In genomic region chr8:126833006-126833405, GRCm38 (mm10) we compare ENCODE assay signal across 7 mouse cellular contexts.
DNase-seq lines count a peak whose midpoint lies in the region; ATAC-seq and TF ChIP-seq lines count a peak whose summit lies in the region.

No protein-coding gene starts in this region.

- no peaks in the 10 kb centered on the region for H3K36me3 ChIP-seq in neural tube, embryonic 11.5 days (ENCODE audit: control insufficient read depth, insufficient read depth, low read length)
- H3K36me3 ChIP-seq in kidney, postnatal 0 days (ENCODE audit: insufficient read depth, low read length): no peaks in the 10 kb centered on the region
- no peaks in the 10 kb centered on the region for H3K36me3 ChIP-seq in myocyte (ENCODE audit: control insufficient read depth, insufficient read depth)

- no peak overlapping the region for H3K4me3 ChIP-seq in neural tube, embryonic 11.5 days (ENCODE audit: low read depth, low read length)
- no peak overlapping the region for H3K4me3 ChIP-seq in embryonic fibroblast, embryonic 13.5 days (ENCODE audit: insufficient read depth, low read length)
- H3K4me3 ChIP-seq in kidney, postnatal 0 days (replicated peaks; ENCODE audit: low read depth, low read length): no peak overlapping the region
- no peak overlapping the region for H3K4me3 ChIP-seq in myocyte

- TF ChIP-seq POLR2A in embryonic fibroblast, embryonic 13.5 days (IDR thresholded peaks at IDR 0.05; ENCODE audit: low read depth, low read length): no peak
- no peak for TF ChIP-seq POLR2A in myocyte (IDR thresholded peaks at IDR 0.05; ENCODE audit: insufficient read length, low read depth)

- intact Hi-C loops in gastrocnemius, postnatal 36 days (cut with DNase I): loop anchor here (10.0 kb wide), 1 partner anchor 168 kb away; no protein-coding TSS in a partner anchor

- no peaks in the 10 kb centered on the region for H3K79me2 ChIP-seq in myocyte (ENCODE audit: control insufficient read depth, insufficient read depth)

- H3K9me3 ChIP-seq in neural tube, embryonic 11.5 days (ENCODE audit: control insufficient read depth, low read length): no peaks in the 10 kb centered on the region
- no peaks in the 10 kb centered on the region for H3K9me3 ChIP-seq in kidney, postnatal 0 days (replicated peaks; ENCODE audit: low read length)

- H3K4me1 ChIP-seq in neural tube, embryonic 11.5 days (ENCODE audit: control insufficient read depth, insufficient read depth, low read length): peaks cover 21% of the 10 kb centered on the region
- peaks cover 15% of the 10 kb centered on the region for H3K4me1 ChIP-seq in embryonic fibroblast, embryonic 13.5 days (ENCODE audit: control insufficient read depth, insufficient read depth, low read length)
- peaks cover 43% of the 10 kb centered on the region for H3K4me1 ChIP-seq in kidney, postnatal 0 days (replicated peaks; ENCODE audit: insufficient read depth, low read length)

- WGBS in neural tube, embryonic 11.5 days: 35% methylated on average over 5 of the region's 5 CpGs
- WGBS in kidney, postnatal 0 days: 13% methylated on average over 5 of the region's 5 CpGs

- no peak for TF ChIP-seq CTCF in embryonic fibroblast, embryonic 13.5 days (IDR thresholded peaks at IDR 0.05; ENCODE audit: borderline replicate concordance, insufficient read depth, low read length)
- TF ChIP-seq CTCF in kidney, postnatal 0 days (IDR thresholded peaks at IDR 0.05; ENCODE audit: low read depth): peak; percentile 7; the same call in 1 of the 2 replicates

- H3K27me3 ChIP-seq in neural tube, embryonic 11.5 days (ENCODE audit: control insufficient read depth, insufficient read depth, low read length): no peaks in the 10 kb centered on the region
- no peaks in the 10 kb centered on the region for H3K27me3 ChIP-seq in kidney, postnatal 0 days (ENCODE audit: insufficient read depth, low read length)
- no peaks in the 10 kb centered on the region for H3K27me3 ChIP-seq in myocyte (ENCODE audit: control insufficient read depth, insufficient read depth, insufficient read length)

- H3ac ChIP-seq in myocyte (ENCODE audit: control insufficient read depth, insufficient read length): no peak overlapping the region

- H3K4me2 ChIP-seq in neural tube, embryonic 11.5 days (ENCODE audit: low read depth): no peak overlapping the region
- H3K4me2 ChIP-seq in kidney, postnatal 0 days (ENCODE audit: low read length): no peak overlapping the region
- peak overlapping the region; percentile 73 for H3K4me2 ChIP-seq in myocyte (ENCODE audit: low read depth)

- H3K9ac ChIP-seq in neural tube, embryonic 11.5 days (ENCODE audit: low read length): no peak overlapping the region
- H3K9ac ChIP-seq in kidney, postnatal 0 days (ENCODE audit: low read depth, low read length): no peak overlapping the region

- ATAC-seq in neural tube, embryonic 11.5 days (ENCODE audit: insufficient read depth, low FRiP score, low TSS enrichment): no peak
- no peak for ATAC-seq in kidney, postnatal 0 days (replicated peaks; ENCODE audit: low FRiP score, low read depth)

- DNase-seq in neural tube, embryonic 11.5 days (ENCODE audit: low spot score): no peak
- DNase-seq in neural tube, embryonic 10.5 days (ENCODE audit: extremely low spot score, low spot score): no peak
- DNase-seq in kidney, postnatal 0 days (ENCODE audit: low spot score): peak; percentile 48
- DNase-seq in cerebellum, postnatal 4 days (ENCODE audit: low spot score in 2 of 2): no peak
- DNase-seq in gastrocnemius, postnatal 36 days: no peak

- H3K27ac ChIP-seq in neural tube, embryonic 11.5 days (ENCODE audit: low read depth, low read length): peak overlapping the region; percentile 53; the same call in 1 of the 2 replicates
- peak overlapping the region; percentile 82 for H3K27ac ChIP-seq in embryonic fibroblast, embryonic 13.5 days (ENCODE audit: insufficient read depth, low read length)
- H3K27ac ChIP-seq in kidney, postnatal 0 days: peak overlapping the region; percentile 88

TF ChIP-seq in myocyte, 11 proteins besides CTCF, POLR2A, EP300 and RAD21:
- TF ChIP-seq USF1 (IDR thresholded peaks at IDR 0.05; ENCODE audit: low read depth): no peak
- no peak for TF ChIP-seq MYOD1 (IDR thresholded peaks at IDR 0.05; ENCODE audit: control insufficient read depth in 1 of 3, insufficient read length in 2 of 3, low read depth in 2 of 3)
- no peak for TF ChIP-seq SRF (IDR thresholded peaks at IDR 0.05; ENCODE audit: control insufficient read depth, insufficient read length, low read depth)
- no peak for TF ChIP-seq E2F4 (IDR thresholded peaks at IDR 0.05; ENCODE audit: insufficient read depth)
- no peak for TF ChIP-seq POLR2AphosphoS2 (IDR thresholded peaks at IDR 0.05; ENCODE audit: insufficient read length, low read depth)
- no peak for TF ChIP-seq TCF12 (IDR thresholded peaks at IDR 0.05; ENCODE audit: insufficient read depth, poor library complexity, severe bottlenecking)
- no peak for TF ChIP-seq TCF3 (IDR thresholded peaks at IDR 0.05; ENCODE audit: insufficient read length, low read depth)
- no peak for TF ChIP-seq MYOG (IDR thresholded peaks at IDR 0.05; ENCODE audit: control insufficient read depth in 1 of 3, insufficient read depth in 1 of 3, insufficient read length in 2 of 3, low read depth in 2 of 3)
- TF ChIP-seq CEBPB (IDR thresholded peaks at IDR 0.05; ENCODE audit: insufficient read depth, poor library complexity, severe bottlenecking): no peak
- no peak for TF ChIP-seq REST (IDR thresholded peaks at IDR 0.05; ENCODE audit: insufficient read depth, insufficient read length)
